Mouse (Mus musculus): ENCODE results near the gene Clec2g.
A peak's percentile ranks its signal among the peaks of the same experiment; 100 is the strongest.

The Clec2g gene

GRCm38 (mm10) chr6:129013762-129014276 lies 79.6 kb downstream of the Clec2g start:
- DNase-seq (ENCODE audit: low read depth): no peak

- no peak for DNase-seq (ENCODE audit: low read depth)
Measured at GRCm38 (mm10) chr6:129014399-129014798, 80.2 kb downstream of the Clec2g start.

DNA sequence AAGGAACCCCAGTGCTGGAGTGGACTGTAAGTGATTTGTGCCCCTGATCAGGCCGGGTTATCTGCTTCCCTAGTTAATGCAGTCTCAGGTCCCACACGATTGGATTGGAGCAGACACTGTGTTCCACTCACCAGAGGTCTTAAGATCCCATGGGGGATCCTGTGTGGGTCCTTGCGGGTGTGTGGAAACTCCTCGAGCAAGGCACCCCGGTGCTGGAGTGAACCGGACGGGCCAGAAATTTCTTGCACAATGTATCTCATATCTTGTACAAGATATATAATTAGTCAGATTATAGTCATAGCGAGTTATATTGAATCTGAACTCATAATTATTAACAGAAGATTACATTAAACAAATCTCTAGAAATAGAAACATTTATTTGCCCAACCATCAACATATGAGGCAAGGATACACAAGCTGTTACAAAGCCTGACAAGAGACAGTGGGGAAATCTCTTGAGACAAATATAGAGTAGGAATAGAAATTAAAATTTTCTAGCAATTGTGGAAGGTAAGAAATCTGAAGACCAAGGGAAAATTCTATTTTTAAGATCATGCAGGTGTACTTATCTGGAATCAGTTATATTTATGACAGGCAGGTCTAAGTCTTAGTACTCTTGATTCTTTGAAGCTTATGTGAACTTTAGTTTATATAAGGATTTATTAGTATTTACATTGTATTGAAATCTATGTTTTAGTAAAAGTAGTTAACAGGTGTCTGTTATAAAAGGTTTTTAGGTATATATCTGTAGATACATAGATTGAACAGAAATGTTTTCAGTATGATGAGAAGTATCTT lies 93.5 kb downstream of the Clec2g start:
- DNase-seq (ENCODE audit: low read depth): no peak

GRCm38 (mm10) chr6:129030175-129030824 lies 96.1 kb downstream of the Clec2g start:
- no peak for DNase-seq (ENCODE audit: low read depth)

DNA sequence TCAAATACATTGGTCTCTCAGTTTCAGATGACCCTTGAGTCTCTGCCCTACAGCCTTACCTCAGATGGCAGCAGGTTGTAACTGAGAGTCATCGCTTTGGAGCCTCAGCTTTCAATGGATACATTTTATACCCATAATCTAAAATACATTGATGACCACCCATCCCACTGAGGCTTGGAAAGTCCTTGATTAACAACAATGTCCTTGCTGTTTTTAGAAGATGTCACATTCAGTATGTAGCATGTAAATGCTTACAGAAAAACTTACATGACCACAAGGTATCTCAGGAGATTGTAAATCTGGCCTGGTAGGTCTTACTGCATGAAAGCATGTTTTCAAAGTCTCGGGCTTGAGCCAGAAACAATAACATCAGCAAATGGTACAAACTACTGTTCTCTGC lies 96.8 kb downstream of the Clec2g start:
- no peak for DNase-seq (ENCODE audit: low read depth)

DNA sequence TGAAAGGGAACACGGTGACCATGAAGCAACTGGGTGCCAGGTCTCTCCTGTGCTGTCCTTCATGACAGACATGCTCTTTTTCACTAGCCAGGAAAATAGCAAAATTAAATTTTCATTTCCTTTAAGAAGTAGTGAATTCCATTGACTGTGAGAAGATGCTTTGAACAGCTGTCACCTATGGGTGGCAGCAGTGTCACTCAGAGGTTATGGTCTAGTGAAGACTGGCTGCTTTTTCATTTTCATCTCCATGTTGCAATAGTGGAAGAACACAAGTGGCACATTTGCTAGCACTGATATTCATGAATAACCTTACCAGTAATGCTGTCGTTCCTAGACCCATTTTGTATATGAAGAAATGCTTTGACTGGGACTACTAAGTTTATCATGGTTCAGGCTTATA lies 99.2 kb downstream of the Clec2g start:
- peak; percentile 79 for DNase-seq (ENCODE audit: low read depth)
